Mouse (Mus musculus) limb, embryonic 13.5 days (tissue): ENCODE results near the gene Prrt3. TPM values are rescaled to one million over a fixed set of nuclear protein-coding genes. Genes with fewer than 3 reads are reported as not detected.

Source experiments
- ATAC-seq: fragments of 200-750 bp; cut with Nextera tagmentation; 2 replicates; pipeline ENCODE4 v1.8.0; 2017; ENCODE audit warnings: low read depth, moderate number of reproducible peaks, moderate TSS enrichment; ENCODE audit not compliant: low FRiP score
- H3K27ac ChIP-seq: fragments of 300-500 bp; sonication (generic); 2 replicates; pipeline ENCODE4 v1.5.1; 2015; ENCODE audit warnings: inconsistent platforms, mild to moderate bottlenecking, moderate library complexity
- H3K27me3 ChIP-seq: fragments of 300-500 bp; sonication (generic); 2 replicates; pipeline ENCODE4 v1.6.1; 2015; ENCODE audit warnings: mild to moderate bottlenecking, inconsistent platforms
- H3K36me3 ChIP-seq: fragments of 300-500 bp; sonication (generic); 2 replicates; pipeline ENCODE4 v1.6.1; 2015; ENCODE audit warnings: inconsistent platforms, mild to moderate bottlenecking, moderate library complexity
- H3K4me1 ChIP-seq: fragments of 300-500 bp; sonication (generic); 2 replicates; pipeline ENCODE4 v1.6.1; 2015; ENCODE audit warnings: inconsistent platforms
- H3K4me2 ChIP-seq: fragments of 300-500 bp; sonication (generic); replicated peaks from 2 replicates; pipeline ENCODE4 v1.6.1; 2015; ENCODE audit warnings: inconsistent platforms, mild to moderate bottlenecking, moderate library complexity
- H3K4me3 ChIP-seq: fragments of 300-500 bp; sonication (generic); 2 replicates; pipeline ENCODE4 v1.5.1; 2015; ENCODE audit warnings: moderate library complexity, mild to moderate bottlenecking, inconsistent platforms
- H3K9ac ChIP-seq: fragments of 300-500 bp; sonication (generic); 2 replicates; pipeline ENCODE4 v1.6.1; 2015; ENCODE audit warnings: mild to moderate bottlenecking, inconsistent platforms
- H3K9me3 ChIP-seq: fragments of 300-500 bp; sonication (generic); 2 replicates; pipeline ENCODE4 v1.6.1; 2016; ENCODE audit warnings: inconsistent platforms
- WGBS: fragments of 180-500 bp; shearing (Covaris S2); methylation state at CpG from one replicate; pipeline ENCODE4 v1.1.7; 2015; 5-methylcytosine and 5-hydroxymethylcytosine counted together
- microRNA-seq: library from miRNA; unstranded; fragments of <30 nt; microRNA quantifications from one replicate; pipeline ENCODE4, GENCODE M21; 2016
- polyA plus RNA-seq: library from polyadenylated mRNA; unstranded; fragments of >200 nt; fragmentation: Nextera tagmentation; extraction: Ambion mirVana; gene quantifications from 2 replicates; pipeline ENCODE4 v1.2.1, GENCODE M21; 2015

Gene Prrt3
- polyA plus RNA-seq, 1 experiment from 2014 or later, result 0.94 TPM

GRCm38 (mm10) chr6:113465602-113466001 lies 36.1 kb downstream of the Prrt3 start:
- WGBS, result 64% methylated on average over 5 of the region's 5 CpGs
- ATAC-seq, result no peak

GRCm38 (mm10) chr6:113464040-113464439 lies 37.7 kb downstream of the Prrt3 start:
- Histone ChIP-seq H3K4me3 (no peak overlapping the region), H3K27me3 (peaks cover 17% of the 10 kb centered on the region; the same call in 1 of the 2 replicates), H3K9ac (no peak overlapping the region), H3K36me3 (no peaks in the 10 kb centered on the region), H3K4me2 (no peak overlapping the region), H3K9me3 (no peaks in the 10 kb centered on the region), H3K27ac (no peak overlapping the region), H3K4me1 (peaks cover 5% of the 10 kb centered on the region)
- no peak for ATAC-seq
- 67% methylated on average over 7 of the region's 7 CpGs for WGBS

More at GRCm38 (mm10) chr6:113465602-113466001, 36.1 kb downstream of the Prrt3 start:
- Histone ChIP-seq H3K36me3 (no peaks in the 10 kb centered on the region), H3K9ac (no peak overlapping the region), H3K4me2 (no peak overlapping the region), H3K4me1 (peaks cover 13% of the 10 kb centered on the region), H3K27me3 (peaks cover 32% of the 10 kb centered on the region), H3K9me3 (no peaks in the 10 kb centered on the region), H3K4me3 (no peak overlapping the region), H3K27ac (no peak overlapping the region)

- Histone ChIP-seq H3K9me3 (no peaks in the 10 kb centered on the region), H3K4me2 (peak overlapping the region; percentile 26), H3K4me3 (no peak overlapping the region), H3K27me3 (no peaks in the 10 kb centered on the region), H3K9ac (0 out of 2 replicates have a peak overlapping the region, but pooled peaks have one; percentile 35), H3K36me3 (no peaks in the 10 kb centered on the region), H3K27ac (no peak overlapping the region), H3K4me1 (no peaks in the 10 kb centered on the region)
- ATAC-seq, result no peak
- WGBS, result 47% methylated on average over 10 of the region's 10 CpGs
Measured at GRCm38 (mm10) chr6:113458635-113459034, 43.1 kb downstream of the Prrt3 start.

- H3K4me2 ChIP-seq, result peak within 1 kb of the TSS; percentile 26
- no peaks in the 10 kb centered on the region for H3K4me1 ChIP-seq
- ATAC-seq, result no peak
- H3K4me3 ChIP-seq, result no peak within 1 kb of the TSS
- no peak within 1 kb of the TSS for H3K27ac ChIP-seq
- H3K27me3 ChIP-seq, result no peaks in the 10 kb centered on the region
- no peaks in the 10 kb centered on the region for H3K9me3 ChIP-seq
- no peaks in the 10 kb centered on the region for H3K36me3 ChIP-seq
- WGBS, result 62% methylated on average over 9 of the region's 10 CpGs
- 0 out of 2 replicates have a peak within 1 kb of the TSS, but pooled peaks have one; percentile 35 for H3K9ac ChIP-seq
Measured at GRCm38 (mm10) chr6:113457952-113458534, 43.7 kb downstream of the Prrt3 start, which contains the start of gene Il17re. Gene Il17re (plus strand): TSS chr6:113458484.

- Histone ChIP-seq H3K4me1 (0 out of 2 replicates have a peak, but pooled peaks cover 5% of the 10 kb centered on the region), H3K36me3 (no peaks in the 10 kb centered on the region), H3K9me3 (no peaks in the 10 kb centered on the region), H3K27ac (no peak overlapping the region), H3K27me3 (no peaks in the 10 kb centered on the region), H3K4me2 (no peak overlapping the region), H3K4me3 (no peak overlapping the region), H3K9ac (no peak overlapping the region)
- 66% methylated on average over 5 of the region's 5 CpGs for WGBS
- ATAC-seq, result no peak
Measured at GRCm38 (mm10) chr6:113455007-113455406, 46.7 kb downstream of the Prrt3 start.

- Histone ChIP-seq H3K9ac (no peak overlapping the region), H3K4me2 (no peak overlapping the region)
- 83% methylated on average over 2 of the region's 2 CpGs for whole genome bisulfite sequencing
Measured at GRCm38 (mm10) chr6:113451839-113452238, 49.9 kb downstream of the Prrt3 start.

GRCm38 (mm10) chr6:113447639-113448038 lies 54.1 kb downstream of the Prrt3 start:
- no peak for ATAC-seq
- H3K27ac ChIP-seq, result no peak overlapping the region
- no peak overlapping the region for H3K4me3 ChIP-seq
- H3K4me1 ChIP-seq, result peaks cover 13% of the 10 kb centered on the region
- no peaks in the 10 kb centered on the region for H3K27me3 ChIP-seq
- no peaks in the 10 kb centered on the region for H3K9me3 ChIP-seq
- no peak overlapping the region for H3K9ac ChIP-seq
- WGBS, result 94% methylated on average over 4 of the region's 4 CpGs
- peaks cover 36% of the 10 kb centered on the region for H3K36me3 ChIP-seq
- H3K4me2 ChIP-seq, result no peak overlapping the region

More at GRCm38 (mm10) chr6:113451839-113452238, 49.9 kb downstream of the Prrt3 start:
- Histone ChIP-seq H3K4me1 (0 out of 2 replicates have a peak, but pooled peaks cover 5% of the 10 kb centered on the region), H3K9me3 (no peaks in the 10 kb centered on the region), H3K4me3 (no peak overlapping the region), H3K36me3 (peaks cover 23% of the 10 kb centered on the region), H3K27ac (no peak overlapping the region), H3K27me3 (no peaks in the 10 kb centered on the region)
- peak; percentile 61; the same call in 1 of the 2 replicates for ATAC-seq

GRCm38 (mm10) chr6:113444207-113444965 lies 57.3 kb downstream of the Prrt3 start:
- 88% methylated on average over 8 of the region's 8 CpGs for WGBS
- Histone ChIP-seq H3K9me3 (no peaks in the 10 kb centered on the region), H3K27me3 (no peaks in the 10 kb centered on the region), H3K4me2 (no peak overlapping the region), H3K4me3 (no peak overlapping the region), H3K27ac (no peak overlapping the region), H3K4me1 (peaks cover 8% of the 10 kb centered on the region), H3K9ac (no peak overlapping the region), H3K36me3 (peaks cover 36% of the 10 kb centered on the region)
- no peak for ATAC-seq

Small RNAs within 50 kb of the gene (microRNA-seq; reads per million reads assigned to microRNA genes)
- not detected for gene Gm23365

Other genes starting within 250 kb of the Prrt3 start
- 0.32 and 0.38 TPM in 2 replicates for gene Cpne9, start 219.6 kb downstream of the Prrt3 start, polyA plus RNA-seq
- gene Brpf1, start 194.8 kb downstream of the Prrt3 start, polyA plus RNA-seq, result 19.2 and 19.3 TPM in 2 replicates
- gene Ogg1, start 175.0 kb downstream of the Prrt3 start, polyA plus RNA-seq, result 14.7 and 15.7 TPM in 2 replicates
- 97.9 and 100 TPM in 2 replicates for gene Camk1, start 157.9 kb downstream of the Prrt3 start, polyA plus RNA-seq
- 44.8 and 46.8 TPM in 2 replicates for gene Tada3, start 124.0 kb downstream of the Prrt3 start, polyA plus RNA-seq
- gene Arpc4, start 123.8 kb downstream of the Prrt3 start, polyA plus RNA-seq, result 384 and 391 TPM in 2 replicates
- 5.1 and 7.3 TPM in 2 replicates for gene Ttll3, start 112.7 kb downstream of the Prrt3 start, polyA plus RNA-seq
- 27.1 and 27.3 TPM in 2 replicates for gene Rpusd3, start 82.6 kb downstream of the Prrt3 start, polyA plus RNA-seq
- not detected in 2 replicates for gene Cidec, start 66.2 kb downstream of the Prrt3 start, polyA plus RNA-seq
- 88.2 and 89.7 TPM in 2 replicates for gene Jagn1, start 59.4 kb downstream of the Prrt3 start, polyA plus RNA-seq
- gene Il17re, start 43.4 kb downstream of the Prrt3 start, polyA plus RNA-seq, result 6.5 and 6.6 TPM in 2 replicates
- gene Il17rc, start 30.5 kb downstream of the Prrt3 start, polyA plus RNA-seq, result 9.9 and 10.5 TPM in 2 replicates
- gene Creld1, start 18.6 kb downstream of the Prrt3 start, polyA plus RNA-seq, result 14.9 and 17.1 TPM in 2 replicates
- 94.0 and 98.4 TPM in 2 replicates for gene Emc3, start 29.7 kb upstream of the Prrt3 start, polyA plus RNA-seq
- 11.6 and 11.7 TPM in 2 replicates for gene Fancd2, start 29.8 kb upstream of the Prrt3 start, polyA plus RNA-seq
- gene Fancd2os, start 98.8 kb upstream of the Prrt3 start, polyA plus RNA-seq, result not detected in 2 replicates
- 232 and 239 TPM in 2 replicates for gene Brk1, start 102.8 kb upstream of the Prrt3 start, polyA plus RNA-seq
- gene Vhl, start 122.0 kb upstream of the Prrt3 start, polyA plus RNA-seq, result 56.5 and 56.6 TPM in 2 replicates
- gene Irak2, start 136.5 kb upstream of the Prrt3 start, polyA plus RNA-seq, result 3.4 and 3.6 TPM in 2 replicates
- gene Tatdn2, start 195.1 kb upstream of the Prrt3 start, polyA plus RNA-seq, result 0.91 and 1.3 TPM in 2 replicates
- 0.65 TPM in 1 of 2 replicates, not detected in the other for gene Ghrl, start 217.9 kb upstream of the Prrt3 start, polyA plus RNA-seq
- gene Sec13, start 238.8 kb upstream of the Prrt3 start, polyA plus RNA-seq, result 321 and 322 TPM in 2 replicates